Mouse (Mus musculus) gonadal fat pad, adult 2 months (tissue): ENCODE measurements around the gene Kif22. TPM values are rescaled to one million over a fixed set of nuclear protein-coding genes. Genes with fewer than 3 reads are reported as not detected.

Experiments used
- DNase-seq: peaks from one replicate; pipeline ENCODE4 v3.0.0-alpha.2; 2012; ENCODE audit warnings: low read depth
- polyA plus RNA-seq: library from polyadenylated mRNA; depleted of rRNA; stranded (reverse); fragments of >200 nt; gene quantifications from 2 replicates; pipeline ENCODE4 v1.2.3, GENCODE M21; 2012

The Kif22 gene
- polyA plus RNA-seq, 1 experiment, result 2.1 TPM

- DNase-seq, result no peak
Measured at GRCm38 (mm10) chr7:127031244-127031643, 11.0 kb downstream of the Kif22 start.

GRCm38 (mm10) chr7:127030172-127030571 is 12.1 kb downstream of the Kif22 start:
- DNase-seq, result no peak

- DNase-seq, result no peak
Measured at GRCm38 (mm10) chr7:127027885-127028284, 14.4 kb downstream of the Kif22 start.

- peak; percentile 89 for DNase-seq
Measured at GRCm38 (mm10) chr7:127026984-127027726, 15.1 kb downstream of the Kif22 start, which contains the start of gene Maz. Gene Maz, minus strand, starts transcription at chr7:127027037.

- no peak for DNase-seq
Measured at GRCm38 (mm10) chr7:127026616-127026983, 15.7 kb downstream of the Kif22 start.

GRCm38 (mm10) chr7:127026161-127026600 is 16.1 kb downstream of the Kif22 start:
- no peak for DNase-seq

GRCm38 (mm10) chr7:127025556-127026160 is 16.6 kb downstream of the Kif22 start:
- no peak for DNase-seq

- no peak for DNase-seq
Measured at GRCm38 (mm10) chr7:127024755-127025555, 17.3 kb downstream of the Kif22 start.

GRCm38 (mm10) chr7:127023896-127024690 is 18.2 kb downstream of the Kif22 start:
- DNase-seq, result no peak

- no peak for DNase-seq
Measured at GRCm38 (mm10) chr7:127023272-127023691, 19.0 kb downstream of the Kif22 start.

GRCm38 (mm10) chr7:127022528-127023271 is 19.6 kb downstream of the Kif22 start:
- DNase-seq, result no peak

GRCm38 (mm10) chr7:127021563-127022527 is 20.4 kb downstream of the Kif22 start:
- no peak for DNase-seq

- no peak for DNase-seq
Measured at GRCm38 (mm10) chr7:127020901-127021562, 21.2 kb downstream of the Kif22 start, which contains the start of the genes Gm42742 and Prrt2. Gene Gm42742, minus strand, starts transcription at chr7:127021097. Gene Prrt2, minus strand, starts transcription at chr7:127021211.

- no peak for DNase-seq
Measured at GRCm38 (mm10) chr7:127020491-127020890, 21.8 kb downstream of the Kif22 start.

GRCm38 (mm10) chr7:127020031-127020430 is 22.2 kb downstream of the Kif22 start:
- no peak for DNase-seq

GRCm38 (mm10) chr7:127019306-127019960 is 22.8 kb downstream of the Kif22 start:
- DNase-seq, result no peak

- no peak for DNase-seq
Measured at GRCm38 (mm10) chr7:127018416-127019305, 23.6 kb downstream of the Kif22 start.
